Mouse (Mus musculus) kidney, postnatal 14 days (tissue): Measurements from ENCODE around the gene 1700008P02Rik.
A peak's percentile ranks its signal among the peaks of the same experiment; 100 is the strongest.
"Not testable (repeated sequence)": the region's sequence is repeated elsewhere in the genome, so short reads cannot be mapped to it uniquely, and the experiment has no call there.

Experiments used
- DNase-seq: peaks from one replicate; pipeline ENCODE4 v3.0.0; 2022; ENCODE audit warnings: mixed read lengths

The 1700008P02Rik gene

GRCm38 (mm10) chr3:6620343-6620742 lies at the start of gene 1700008P02Rik:
Gene 1700008P02Rik (minus strand): TSS chr3:6620443.
- DNase-seq, result no peak

GRCm38 (mm10) chr3:6649411-6649810 lies 29.2 kb upstream of the 1700008P02Rik start:
- no peak for DNase-seq

GRCm38 (mm10) chr3:6638151-6638550 lies 17.9 kb upstream of the 1700008P02Rik start:
- not testable (repeated sequence) for DNase-seq

GRCm38 (mm10) chr3:6634256-6634655 lies 14.0 kb upstream of the 1700008P02Rik start:
- peak; percentile 1 for DNase-seq

- DNase-seq, result no peak
These were observed 2.4 kb downstream of the 1700008P02Rik start for GRCm38 (mm10) chr3:6617881-6618280.
